Mouse (Mus musculus) heart, embryonic 11.5 days (tissue): ENCODE measurements around the gene Ddx43. TPM values are rescaled to one million over a fixed set of nuclear protein-coding genes. Genes with fewer than 3 reads are reported as not detected.

Experiments used
- polyA plus RNA-seq: library from polyadenylated mRNA; unstranded; fragments of >200 nt; fragmentation: Nextera tagmentation; extraction: Ambion mirVana; gene quantifications from 2 replicates; pipeline ENCODE4 v1.2.1, GENCODE M21; 2014

Ddx43 gene
- polyA plus RNA-seq, 1 experiment from 2014 or later, result not detected

Other genes starting within 250 kb of the Ddx43 start
- gene Gsta4, start 213.0 kb upstream of the Ddx43 start, polyA plus RNA-seq, result 87.5 and 88.7 TPM in 2 replicates
- not detected in 2 replicates for gene Gsta1, start 165.1 kb upstream of the Ddx43 start, polyA plus RNA-seq
- gene Gm3776, start 138.6 kb upstream of the Ddx43 start, polyA plus RNA-seq, result not detected in 2 replicates
- not detected in 2 replicates for gene Gm10639, start 105.9 kb upstream of the Ddx43 start, polyA plus RNA-seq
- not detected in 2 replicates for gene Omt2a, start 81.0 kb upstream of the Ddx43 start, polyA plus RNA-seq
- not detected in 2 replicates for gene Omt2b, start 68.2 kb upstream of the Ddx43 start, polyA plus RNA-seq
- gene Gsta2, start 40.0 kb upstream of the Ddx43 start, polyA plus RNA-seq, result not detected in 2 replicates
- gene Dppa5a, start 27.6 kb upstream of the Ddx43 start, polyA plus RNA-seq, result not detected in 2 replicates
- 0.77 and 0.99 TPM in 2 replicates for gene Ooep, start 17.1 kb upstream of the Ddx43 start, polyA plus RNA-seq
- 0.44 and 0.72 TPM in 2 replicates for gene Cgas, start 47.5 kb downstream of the Ddx43 start, polyA plus RNA-seq
- 27.6 and 28.2 TPM in 2 replicates for gene Mto1, start 52.4 kb downstream of the Ddx43 start, polyA plus RNA-seq
- gene Gm17324, start 53.0 kb downstream of the Ddx43 start, polyA plus RNA-seq, result 0.46 TPM in 1 of 2 replicates, not detected in the other
- gene Eef1a1, start 93.4 kb downstream of the Ddx43 start, polyA plus RNA-seq, result 3,731 and 3,838 TPM in 2 replicates
- gene Slc17a5, start 192.3 kb downstream of the Ddx43 start, polyA plus RNA-seq, result 7.4 and 7.7 TPM in 2 replicates
- 1.7 TPM in 2 replicates for gene Cd109, start 219.8 kb downstream of the Ddx43 start, polyA plus RNA-seq